Mouse (Mus musculus) CH12.LX (cell line): ENCODE measurements around the gene Ffar2. TPM values are rescaled to one million over a fixed set of nuclear protein-coding genes. Genes with fewer than 3 reads are reported as not detected.
A peak's percentile ranks its signal among the peaks of the same experiment; 100 is the strongest.

Experiments
- DNase-seq: peaks from one replicate; pipeline ENCODE4 v3.0.0-alpha.2; 2013; ENCODE audit errors: extremely low read depth
- H3K27ac ChIP-seq: 2 replicates; pipeline ENCODE4 v1.5.1; 2012; ENCODE audit warnings: low read depth, mild to moderate bottlenecking, control low read depth, moderate library complexity; ENCODE audit not compliant: insufficient read depth
- H3K27me3 ChIP-seq: replicated peaks from 2 replicates; pipeline ENCODE3; 2012; ENCODE audit warnings: inconsistent platforms
- H3K36me3 ChIP-seq, 2 experiments: replicated peaks in 1 of 2; 2 replicates each; pipeline versions ENCODE3 to v1.6.1; 2012; ENCODE audit warnings: inconsistent platforms in 1 of 2, low read length in 1 of 2, mild to moderate bottlenecking in 1 of 2, mixed read lengths in 1 of 2, moderate library complexity in 1 of 2; ENCODE audit not compliant: control insufficient read depth in 1 of 2, insufficient read depth in 1 of 2
- H3K4me1 ChIP-seq, 2 experiments: 2 replicates each; pipeline ENCODE4 v1.6.1; 2012; ENCODE audit warnings: inconsistent platforms in 1 of 2, moderate library complexity in 1 of 2; ENCODE audit not compliant: insufficient read depth in 2 of 2, control insufficient read depth in 1 of 2
- H3K4me2 ChIP-seq: 2 replicates; pipeline ENCODE4 v1.6.1; 2012; ENCODE audit warnings: low read depth, mild to moderate bottlenecking, control low read depth; ENCODE audit not compliant: poor library complexity, insufficient read depth, severe bottlenecking
- H3K4me3 ChIP-seq, 3 experiments: fragments of 150-350 bp in 1 of 3; sonication (generic) in 1 of 3; replicated peaks in 1 of 3; 2 replicates each; pipeline versions ENCODE3 to v1.5.1; 2011 to 2012; ENCODE audit warnings: low read depth in 2 of 3, low read length in 2 of 3, mild to moderate bottlenecking in 2 of 3, moderate library complexity in 2 of 3, control low read depth in 1 of 3, improper control_type of control experiment in 1 of 3, inconsistent platforms in 1 of 3, mixed read lengths in 1 of 3; ENCODE audit not compliant: poor library complexity in 1 of 3
- H3K79me2 ChIP-seq: replicated peaks from 2 replicates; pipeline ENCODE4 v1.6.1; 2012; ENCODE audit warnings: mild to moderate bottlenecking, moderate library complexity; ENCODE audit not compliant: control insufficient read depth, poor library complexity, insufficient read depth, severe bottlenecking; ENCODE audit errors: extremely low read depth
- H3K9ac ChIP-seq: 2 replicates; pipeline ENCODE4 v1.6.1; 2012; ENCODE audit warnings: low read depth, mild to moderate bottlenecking, control low read depth, moderate library complexity; ENCODE audit not compliant: insufficient read depth
- H3K9me3 ChIP-seq: replicated peaks from 2 replicates; pipeline ENCODE3; 2012; ENCODE audit warnings: low read length, inconsistent platforms, mixed read lengths
- CHD1 ChIP-seq: IDR thresholded peaks from 2 replicates; pipeline ENCODE4 v1.6.1; 2012; ENCODE audit warnings: low read depth, low read length, improper control_type of control experiment, inconsistent platforms
- CTCF ChIP-seq, 2 experiments: IDR thresholded peaks in 1 of 2; conservative IDR thresholded peaks in 1 of 2; 2 replicates each; pipeline ENCODE4 v1.5.1; 2011 to 2012; ENCODE audit warnings: low read depth in 2 of 2, low read length in 2 of 2, improper control_type of control experiment in 1 of 2, inconsistent platforms in 1 of 2, mild to moderate bottlenecking in 1 of 2, moderate library complexity in 1 of 2
- E2F4 ChIP-seq: IDR thresholded peaks from 2 replicates; pipeline ENCODE4 v1.6.1; 2011; ENCODE audit warnings: low read depth, low read length, improper control_type of control experiment; ENCODE audit not compliant: insufficient replicate concordance
- ELF1 ChIP-seq: IDR thresholded peaks from 2 replicates; pipeline ENCODE4 v1.6.1; 2014; ENCODE audit warnings: low read depth, mild to moderate bottlenecking, inconsistent platforms, low read length, improper control_type of control experiment
- EP300 ChIP-seq: IDR thresholded peaks from 2 replicates; pipeline ENCODE4 v1.6.1; 2011; ENCODE audit warnings: low read length, improper control_type of control experiment
- ETS1 ChIP-seq: conservative IDR thresholded peaks from 2 replicates; pipeline ENCODE4 v1.6.1; 2012; ENCODE audit warnings: low read depth, mild to moderate bottlenecking, inconsistent platforms, low read length, improper control_type of control experiment, moderate library complexity
- GABPA ChIP-seq: IDR thresholded peaks from 2 replicates; pipeline ENCODE4 v1.6.1; 2012; ENCODE audit warnings: low read depth, low read length, improper control_type of control experiment, inconsistent platforms; ENCODE audit not compliant: insufficient replicate concordance
- HCFC1 ChIP-seq: IDR thresholded peaks from 2 replicates; pipeline ENCODE4 v1.6.1; 2012; ENCODE audit warnings: low read depth, mild to moderate bottlenecking, inconsistent platforms, low read length, improper control_type of control experiment
- IRF4 ChIP-seq: IDR thresholded peaks from 2 replicates; pipeline ENCODE4 v1.6.1; 2014; ENCODE audit warnings: low read depth, mild to moderate bottlenecking, inconsistent platforms, low read length, improper control_type of control experiment
- JUND ChIP-seq: conservative IDR thresholded peaks from 2 replicates; pipeline ENCODE4 v1.6.1; 2011; ENCODE audit warnings: low read depth, low read length, improper control_type of control experiment
- KAT2A ChIP-seq: IDR thresholded peaks from 2 replicates; pipeline ENCODE4 v1.6.1; 2012; ENCODE audit warnings: low read length, improper control_type of control experiment, inconsistent platforms; ENCODE audit not compliant: insufficient replicate concordance
- MAX ChIP-seq: IDR thresholded peaks from 2 replicates; pipeline ENCODE4 v1.6.1; 2011; ENCODE audit warnings: low read length, improper control_type of control experiment
- MAZ ChIP-seq: IDR thresholded peaks from 2 replicates; pipeline ENCODE4 v1.6.1; 2012; ENCODE audit warnings: low read depth, mild to moderate bottlenecking, inconsistent platforms, low read length, improper control_type of control experiment, moderate library complexity
- MEF2A ChIP-seq: IDR thresholded peaks from 2 replicates; pipeline ENCODE4 v1.6.1; 2014; ENCODE audit warnings: low read depth, mild to moderate bottlenecking, inconsistent platforms, low read length, improper control_type of control experiment, borderline replicate concordance
- MXI1 ChIP-seq: IDR thresholded peaks from 2 replicates; pipeline ENCODE4 v1.6.1; 2011; ENCODE audit warnings: mild to moderate bottlenecking, low read depth, low read length, improper control_type of control experiment
- NELFE ChIP-seq: IDR thresholded peaks from 2 replicates; pipeline ENCODE4 v1.6.1; 2011; ENCODE audit warnings: low read depth, low read length, improper control_type of control experiment
- NRF1 ChIP-seq: IDR thresholded peaks from 2 replicates; pipeline ENCODE4 v1.6.1; 2014; ENCODE audit warnings: low read depth, mild to moderate bottlenecking, inconsistent platforms, low read length, improper control_type of control experiment, moderate library complexity
- PAX5 ChIP-seq: IDR thresholded peaks from 2 replicates; pipeline ENCODE4 v1.6.1; 2012; ENCODE audit warnings: low read length, inconsistent platforms, mixed read lengths
- POLR2AphosphoS2 ChIP-seq: IDR thresholded peaks from 2 replicates; pipeline ENCODE4 v1.6.1; 2011; ENCODE audit warnings: low read depth, low read length, improper control_type of control experiment
- SIN3A ChIP-seq: IDR thresholded peaks from 2 replicates; pipeline ENCODE4 v1.6.1; 2012; ENCODE audit warnings: low read length, improper control_type of control experiment, inconsistent platforms
- TBP ChIP-seq: conservative IDR thresholded peaks from 2 replicates; pipeline ENCODE4 v1.6.1; 2011; ENCODE audit warnings: low read depth, low read length, improper control_type of control experiment
- TCF12 ChIP-seq: IDR thresholded peaks from 2 replicates; pipeline ENCODE4 v1.6.1; 2014; ENCODE audit warnings: low read depth, mild to moderate bottlenecking, inconsistent platforms, low read length, improper control_type of control experiment
- USF1 ChIP-seq: IDR thresholded peaks from 2 replicates; pipeline ENCODE4 v1.6.1; 2014; ENCODE audit warnings: low read depth, mild to moderate bottlenecking, inconsistent platforms, low read length, improper control_type of control experiment
- USF2 ChIP-seq: conservative IDR thresholded peaks from 2 replicates; pipeline ENCODE4 v1.6.1; 2011; ENCODE audit warnings: low read depth, low read length, improper control_type of control experiment
- ZMIZ1 ChIP-seq: IDR thresholded peaks from 2 replicates; pipeline ENCODE4 v1.6.1; 2012; ENCODE audit warnings: low read depth, mild to moderate bottlenecking, inconsistent platforms, low read length, improper control_type of control experiment
- ZNF384 ChIP-seq: IDR thresholded peaks from 2 replicates; pipeline ENCODE4 v1.6.1; 2012; ENCODE audit warnings: low read depth, low read length, improper control_type of control experiment, inconsistent platforms
- dilution Hi-C: fragments of 300-500 bp; cut with MboI; formaldehyde crosslinking; loops from 2 replicates; pipeline ENCODE4 v1.14.3; 2020; ENCODE audit warnings: low sequenced_read_pairs; ENCODE audit not compliant: extremely low pct_unique_long_range_greater_than_20kb, extremely low pct_ligation_motif_present
- in situ Hi-C: fragments of 300-500 bp; cut with MboI; formaldehyde crosslinking; loops from 3 replicates; pipeline ENCODE4 v1.14.3; 2019; ENCODE audit warnings: low sequenced_read_pairs, low pct_ligation_motif_present, low pct_unique_long_range_greater_than_20kb, mixed read lengths
- polyA plus RNA-seq: library from polyadenylated mRNA; unstranded; fragments of >175 nt; gene quantifications from 2 replicates; pipeline ENCODE4 v1.2.1, GENCODE M21; 2012; ENCODE audit warnings: low read depth; ENCODE audit not compliant: insufficient read length
- total RNA-seq, 2 experiments: library from RNA; depleted of rRNA; stranded (reverse); fragments of 300-350 nt in 1 of 2; fragments of >200 nt in 1 of 2; gene quantifications; 2 replicates each; pipeline ENCODE4 v1.2.3; 2012 to 2014

Ffar2 gene
- total and polyA plus RNA-seq, 3 experiments: 0.08 to 0.51 TPM; not detected in 1

DNA sequence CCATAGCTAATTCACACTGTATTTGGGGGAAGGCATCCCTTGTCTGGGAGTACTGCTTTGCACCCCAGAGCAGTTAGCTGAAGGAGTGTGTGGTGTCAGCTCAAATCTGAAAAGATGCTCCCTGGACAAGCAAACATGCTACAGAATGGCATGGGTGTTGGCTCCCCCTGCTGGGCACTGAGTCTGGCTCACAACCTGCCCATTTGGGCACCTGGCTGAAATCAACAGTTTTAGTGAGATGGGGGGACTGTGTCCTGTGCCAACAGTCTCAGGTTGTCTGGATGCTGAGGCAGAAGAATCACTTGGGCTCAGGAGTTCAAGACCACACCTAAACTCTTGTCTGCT, 35.7 kb upstream of the Ffar2 start (continued):
- TF ChIP-seq ETS1: no peak
- no peak for TF ChIP-seq KAT2A
- TF ChIP-seq GABPA: no peak
- TF ChIP-seq HCFC1: peak; percentile 10; the same call in 1 of the 2 replicates
- 0 out of 2 replicates have a peak, but pooled peaks have one; percentile 19 for TF ChIP-seq MEF2A
- no peak; the same call in none of the 2 replicates for TF ChIP-seq MAZ
- no peak for TF ChIP-seq E2F4
- TF ChIP-seq IRF4: 0 out of 2 replicates have a peak, but pooled peaks have one; percentile 15
- TF ChIP-seq CTCF (conservative IDR thresholded peaks at IDR 0.05 in 1 of 2, IDR thresholded peaks at IDR 0.05 in 1 of 2; ENCODE audit: low read depth in 2 of 2, low read length in 2 of 2): peak; percentile 77 to 93
- peak; percentile 51; the same call in 1 of the 2 replicates for TF ChIP-seq TCF12
- TF ChIP-seq MXI1: peak; percentile 53; the same call in 1 of the 2 replicates
- no peak for TF ChIP-seq USF2
- peak; percentile 73 for TF ChIP-seq SIN3A
- TF ChIP-seq ZNF384: no peak
- no peak for TF ChIP-seq POLR2AphosphoS2
- 0 out of 2 replicates have a peak, but pooled peaks have one; percentile 24 for TF ChIP-seq JUND
- TF ChIP-seq NELFE: peak; percentile 40; the same call in 1 of the 2 replicates
- TF ChIP-seq USF1: no peak
- peak; percentile 50; the same call in 1 of the 2 replicates for TF ChIP-seq MAX
- TF ChIP-seq PAX5: no peak
- TF ChIP-seq NRF1: peak; percentile 37; the same call in 1 of the 2 replicates

DNA sequence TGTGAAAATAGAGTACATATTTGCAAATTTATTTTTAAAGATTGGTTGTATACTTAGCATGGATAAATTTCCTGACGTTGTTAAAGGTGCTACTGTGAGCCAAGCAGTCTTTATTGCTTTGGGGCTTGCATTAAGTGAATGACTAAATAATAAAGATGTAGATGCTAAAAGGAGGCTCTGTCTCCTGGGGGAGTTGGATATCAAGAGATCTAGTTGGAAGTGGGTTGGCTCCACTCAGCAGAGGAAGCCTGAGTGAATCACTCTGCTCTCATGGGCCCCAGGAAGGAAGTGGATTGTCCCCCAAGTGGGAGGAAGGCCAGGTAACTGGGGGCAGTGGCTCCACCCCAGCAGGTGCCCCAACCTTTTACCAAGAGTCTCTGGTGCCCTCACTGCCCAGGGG, 34.2 kb upstream of the Ffar2 start:
- dilution Hi-C loops: no loop called here
- Histone ChIP-seq H3K9ac (no peak overlapping the region), H3K27ac (no peak overlapping the region), H3K4me2 (no peak overlapping the region), H3K36me3 (peaks cover 0 to 24% of the 10 kb centered on the region in 2 experiments), H3K9me3 (no peaks in the 10 kb centered on the region), H3K4me1 (peaks cover 8 to 42% of the 10 kb centered on the region in 2 experiments), H3K79me2 (no peaks in the 10 kb centered on the region), H3K27me3 (no peaks in the 10 kb centered on the region), H3K4me3 (no peak overlapping the region)
- no peak for DNase-seq
- TF ChIP-seq ETS1 (no peak), USF2 (no peak), NELFE (no peak), ZNF384 (no peak), EP300 (no peak), CHD1 (no peak), TBP (no peak), MXI1 (no peak), NRF1 (no peak), SIN3A (no peak), ZMIZ1 (no peak), ELF1 (no peak)
- in situ Hi-C loops: no loop called here
